Mouse (Mus musculus) limb, embryonic 14.5 days (tissue): ENCODE measurements at regions not wholly inside any gene's neighbourhood (a gene's known extent, or its start where the extent isn't known, plus 50 kb on each side); places are given as distances from the start of the nearest gene placed in this dataset.

Experiments used
- ATAC-seq: fragments of 200-750 bp; cut with Nextera tagmentation; 2 replicates; pipeline ENCODE4 v1.8.0; 2017; ENCODE audit warnings: low read depth, moderate number of reproducible peaks, moderate TSS enrichment; ENCODE audit not compliant: low FRiP score
- DNase-seq: peaks from one replicate; pipeline ENCODE4 v3.0.0-alpha.2; 2015; ENCODE audit warnings: low spot score
- H3K27ac ChIP-seq: fragments of 300-500 bp; sonication (generic); replicated peaks from 2 replicates; pipeline ENCODE4 v1.5.1; 2014; ENCODE audit warnings: low read depth, mild to moderate bottlenecking, low read length, moderate library complexity, mixed read lengths
- H3K27me3 ChIP-seq: fragments of 300-500 bp; sonication (generic); 2 replicates; pipeline ENCODE4 v1.6.1; 2014; ENCODE audit warnings: low read length, mixed read lengths; ENCODE audit not compliant: control insufficient read depth, insufficient read depth
- H3K36me3 ChIP-seq: fragments of 300-500 bp; sonication (generic); 2 replicates; pipeline ENCODE4 v1.6.1; 2014; ENCODE audit warnings: mild to moderate bottlenecking, low read length, moderate library complexity, mixed read lengths; ENCODE audit not compliant: control insufficient read depth, insufficient read depth
- H3K4me1 ChIP-seq: fragments of 300-500 bp; sonication (generic); 2 replicates; pipeline ENCODE4 v1.6.1; 2014; ENCODE audit warnings: antibody characterized with exemption, low read length, mixed read lengths; ENCODE audit not compliant: control insufficient read depth, insufficient read depth
- H3K4me2 ChIP-seq: fragments of 300-500 bp; sonication (generic); replicated peaks from 2 replicates; pipeline ENCODE4 v1.6.1; 2014; ENCODE audit warnings: low read depth, mild to moderate bottlenecking, low read length, moderate library complexity; ENCODE audit not compliant: severe bottlenecking
- H3K4me3 ChIP-seq: fragments of 300-500 bp; sonication (generic); replicated peaks from 2 replicates; pipeline ENCODE4 v1.5.1; 2014; ENCODE audit warnings: low read length
- H3K9ac ChIP-seq: fragments of 300-500 bp; sonication (generic); 2 replicates; pipeline ENCODE4 v1.6.1; 2014; ENCODE audit warnings: mild to moderate bottlenecking, low read depth, low read length, moderate library complexity; ENCODE audit not compliant: severe bottlenecking
- H3K9me3 ChIP-seq: fragments of 300-500 bp; sonication (generic); 2 replicates; pipeline ENCODE4 v1.6.1; 2016; ENCODE audit warnings: low read length; ENCODE audit not compliant: control insufficient read depth
- POLR2A ChIP-seq: fragments of 200-500 bp; IDR thresholded peaks from 2 replicates; pipeline ENCODE4 v1.8.0; 2012; ENCODE audit warnings: inconsistent platforms, mild to moderate bottlenecking, moderate library complexity, borderline replicate concordance; ENCODE audit not compliant: insufficient read depth, insufficient read length; ENCODE audit errors: extremely low read depth
- WGBS: fragments of 180-500 bp; shearing (Covaris S2); extraction: QIAGEN DNeasy Blood & Tissue Kit; methylation state at CpG from one replicate; pipeline ENCODE4 v1.1.7; 2014; 5-methylcytosine and 5-hydroxymethylcytosine counted together

- Histone ChIP-seq H3K4me2 (no peak overlapping the region), H3K4me3 (no peak overlapping the region), H3K4me1 (no peaks in the 10 kb centered on the region), H3K36me3 (no peaks in the 10 kb centered on the region), H3K9me3 (no peaks in the 10 kb centered on the region), H3K27me3 (no peaks in the 10 kb centered on the region), H3K9ac (no peak overlapping the region), H3K27ac (no peak overlapping the region)
- WGBS, result 34% methylated on average over 3 of the region's 3 CpGs
- no peak for DNase-seq
- ATAC-seq, result no peak
- TF ChIP-seq POLR2A, result no peak
Observed at GRCm38 (mm10) chr9:85487052-85487668, 160.0 kb upstream of the Tent5a start.

- Histone ChIP-seq H3K9ac (no peak overlapping the region), H3K36me3 (no peaks in the 10 kb centered on the region), H3K4me3 (no peak overlapping the region), H3K4me2 (no peak overlapping the region), H3K27ac (no peak overlapping the region), H3K4me1 (no peaks in the 10 kb centered on the region), H3K9me3 (no peaks in the 10 kb centered on the region), H3K27me3 (no peaks in the 10 kb centered on the region)
- no peak for DNase-seq
- no peak for TF ChIP-seq POLR2A
- ATAC-seq, result no peak
- 91% methylated on average over 1 of the region's 1 CpGs for WGBS
Observed at GRCm38 (mm10) chr9:85485749-85486148, 158.6 kb upstream of the Tent5a start.

- no peak for DNase-seq
- Histone ChIP-seq H3K9me3 (no peaks in the 10 kb centered on the region), H3K4me1 (no peaks in the 10 kb centered on the region), H3K36me3 (no peaks in the 10 kb centered on the region), H3K27ac (no peak overlapping the region), H3K4me2 (no peak overlapping the region), H3K27me3 (no peaks in the 10 kb centered on the region), H3K9ac (no peak overlapping the region), H3K4me3 (no peak overlapping the region)
- WGBS, result 86% methylated on average over 4 of the region's 4 CpGs
- TF ChIP-seq POLR2A, result no peak
- ATAC-seq, result no peak
Observed at GRCm38 (mm10) chr9:85483248-85483647, 156.1 kb upstream of the Tent5a start.

- Histone ChIP-seq H3K36me3 (no peaks in the 10 kb centered on the region), H3K9ac (no peak overlapping the region), H3K4me3 (no peak overlapping the region), H3K9me3 (no peaks in the 10 kb centered on the region), H3K4me2 (no peak overlapping the region), H3K27me3 (no peaks in the 10 kb centered on the region), H3K4me1 (no peaks in the 10 kb centered on the region), H3K27ac (no peak overlapping the region)
- no peak for ATAC-seq
- no peak for DNase-seq
- WGBS, result 72% methylated on average over 2 of the region's 2 CpGs
- no peak for TF ChIP-seq POLR2A
Observed at GRCm38 (mm10) chr9:85480566-85480965, 153.4 kb upstream of the Tent5a start.

GRCm38 (mm10) chr9:85475214-85475613 is 148.1 kb upstream of the Tent5a start:
- H3K4me3 ChIP-seq, result no peak overlapping the region
- no peaks in the 10 kb centered on the region for H3K9me3 ChIP-seq
- ATAC-seq, result no peak
- H3K27ac ChIP-seq, result no peak overlapping the region
- DNase-seq, result no peak
- no peak for TF ChIP-seq POLR2A
- no peaks in the 10 kb centered on the region for H3K27me3 ChIP-seq
- H3K4me1 ChIP-seq, result no peaks in the 10 kb centered on the region
- WGBS, result 74% methylated on average over 3 of the region's 3 CpGs
- no peak overlapping the region for H3K9ac ChIP-seq
- no peak overlapping the region for H3K4me2 ChIP-seq
- no peaks in the 10 kb centered on the region for H3K36me3 ChIP-seq
